Mouse (Mus musculus) MEL (cell line): ENCODE results near the gene Sectm1b. TPM values are rescaled to one million over a fixed set of nuclear protein-coding genes. Genes with fewer than 3 reads are reported as not detected.

Source experiments
- DNase-seq: peaks from one replicate; pipeline ENCODE4 v3.0.0; 2011; ENCODE audit warnings: low read depth, low spot score
- H3K27ac ChIP-seq: 2 replicates; pipeline ENCODE4 v1.5.1; 2012; ENCODE audit warnings: low read depth, mild to moderate bottlenecking, control low read depth, low read length, moderate library complexity; ENCODE audit not compliant: control insufficient read depth
- H3K27me3 ChIP-seq, 2 experiments: fragments of 150-350 bp in 1 of 2; sonication (generic) in 1 of 2; 2 replicates each; pipeline ENCODE4 v1.6.1; 2012; ENCODE audit warnings: low read length in 2 of 2, mild to moderate bottlenecking in 2 of 2, improper control_type of control experiment in 1 of 2, moderate library complexity in 1 of 2; ENCODE audit not compliant: insufficient read depth in 2 of 2, control insufficient read depth in 1 of 2
- H3K36me3 ChIP-seq, 2 experiments: 2 replicates each; pipeline ENCODE4 v1.6.1; 2012 to 2014; ENCODE audit warnings: low read length in 2 of 2, improper control_type of control experiment in 1 of 2, inconsistent platforms in 1 of 2, mild to moderate bottlenecking in 1 of 2; ENCODE audit not compliant: insufficient read depth in 2 of 2, control insufficient read depth in 1 of 2
- H3K4me1 ChIP-seq, 2 experiments: fragments of 150-350 bp in 1 of 2; sonication (generic) in 1 of 2; 2 replicates each; pipeline ENCODE4 v1.6.1; 2012; ENCODE audit warnings: low read length in 2 of 2, improper control_type of control experiment in 1 of 2, mild to moderate bottlenecking in 1 of 2; ENCODE audit not compliant: insufficient read depth in 2 of 2, control insufficient read depth in 1 of 2
- H3K4me3 ChIP-seq, 2 experiments: fragments of 150-350 bp in 1 of 2; sonication (generic) in 1 of 2; 2 replicates each; pipeline ENCODE4 v1.5.1; 2012; ENCODE audit warnings: low read depth in 2 of 2, low read length in 2 of 2, mild to moderate bottlenecking in 2 of 2, moderate library complexity in 2 of 2, control low read depth in 1 of 2, improper control_type of control experiment in 1 of 2; ENCODE audit not compliant: control insufficient read depth in 1 of 2, insufficient read depth in 1 of 2
- H3K79me2 ChIP-seq: 2 replicates; pipeline ENCODE4 v1.6.1; 2012; ENCODE audit warnings: mild to moderate bottlenecking, low read length, moderate library complexity; ENCODE audit not compliant: control insufficient read depth, poor library complexity, insufficient read depth
- H3K9ac ChIP-seq: 2 replicates; pipeline ENCODE4 v1.6.1; 2012; ENCODE audit warnings: low read depth, mild to moderate bottlenecking, control low read depth, low read length, moderate library complexity; ENCODE audit not compliant: control insufficient read depth, poor library complexity, severe bottlenecking
- H3K9me3 ChIP-seq: fragments of 150-350 bp; sonication (generic); replicated peaks from 2 replicates; pipeline ENCODE4 v1.6.1; 2012; ENCODE audit warnings: mild to moderate bottlenecking, low read length, improper control_type of control experiment, moderate library complexity; ENCODE audit not compliant: insufficient read depth
- GATA1 ChIP-seq: IDR thresholded peaks from 2 replicates; pipeline ENCODE4 v1.6.1; 2011; ENCODE audit warnings: low read depth, low read length, improper control_type of control experiment
- JUND ChIP-seq: IDR thresholded peaks from 2 replicates; pipeline ENCODE4 v1.6.1; 2011; ENCODE audit warnings: low read depth, mild to moderate bottlenecking, improper control_type of control experiment, low read length
- KAT2A ChIP-seq: conservative IDR thresholded peaks from 2 replicates; pipeline ENCODE4 v1.6.1; 2012; ENCODE audit warnings: low read depth, low read length, improper control_type of control experiment, inconsistent platforms
- MAX ChIP-seq: IDR thresholded peaks from 2 replicates; pipeline ENCODE4 v1.6.1; 2011; ENCODE audit warnings: low read length, improper control_type of control experiment
- MAZ ChIP-seq: IDR thresholded peaks from 2 replicates; pipeline ENCODE4 v1.6.1; 2012; ENCODE audit warnings: low read depth, mild to moderate bottlenecking, inconsistent platforms, low read length, improper control_type of control experiment
- MEF2A ChIP-seq: IDR thresholded peaks from 2 replicates; pipeline ENCODE4 v1.6.1; 2014; ENCODE audit warnings: low read depth, mild to moderate bottlenecking, inconsistent platforms, low read length, improper control_type of control experiment; ENCODE audit not compliant: poor library complexity, insufficient replicate concordance, severe bottlenecking; ENCODE audit errors: extremely low read depth
- MXI1 ChIP-seq: IDR thresholded peaks from 2 replicates; pipeline ENCODE4 v1.6.1; 2011; ENCODE audit warnings: mild to moderate bottlenecking, low read depth, low read length, improper control_type of control experiment
- MYB ChIP-seq: IDR thresholded peaks from 2 replicates; pipeline ENCODE4 v1.6.1; 2011; ENCODE audit warnings: mild to moderate bottlenecking, low read depth, low read length, improper control_type of control experiment
- MYC ChIP-seq: IDR thresholded peaks from 2 replicates; pipeline ENCODE4 v1.6.1; 2011; ENCODE audit warnings: low read depth, mild to moderate bottlenecking, low read length, improper control_type of control experiment, moderate library complexity
- NELFE ChIP-seq: IDR thresholded peaks from 2 replicates; pipeline ENCODE4 v1.6.1; 2011; ENCODE audit warnings: low read depth, low read length, improper control_type of control experiment
- POLR2AphosphoS5 ChIP-seq: IDR thresholded peaks from 2 replicates; pipeline ENCODE4 v1.6.1; 2012; ENCODE audit warnings: low read depth, borderline replicate concordance, mild to moderate bottlenecking, inconsistent platforms, low read length, moderate library complexity, mixed read lengths
- RCOR1 ChIP-seq: IDR thresholded peaks from 2 replicates; pipeline ENCODE4 v1.6.1; 2012; ENCODE audit warnings: low read depth, mild to moderate bottlenecking, inconsistent platforms, low read length, improper control_type of control experiment
- SIN3A ChIP-seq: IDR thresholded peaks from 2 replicates; pipeline ENCODE4 v1.6.1; 2012; ENCODE audit warnings: low read length, improper control_type of control experiment, inconsistent platforms
- TCF12 ChIP-seq: IDR thresholded peaks from 2 replicates; pipeline ENCODE4 v1.6.1; 2014; ENCODE audit warnings: low read depth, mild to moderate bottlenecking, inconsistent platforms, low read length, improper control_type of control experiment, moderate library complexity
- UBTF ChIP-seq: IDR thresholded peaks from 2 replicates; pipeline ENCODE4 v1.6.1; 2012; ENCODE audit warnings: low read depth, mild to moderate bottlenecking, inconsistent platforms, low read length, improper control_type of control experiment, moderate library complexity, borderline replicate concordance; ENCODE audit not compliant: insufficient read depth
- USF2 ChIP-seq, 2 experiments: IDR thresholded peaks; 2 replicates each; pipeline ENCODE4 v1.6.1; 2011 to 2012; ENCODE audit warnings: improper control_type of control experiment in 2 of 2, low read length in 2 of 2, borderline replicate concordance in 1 of 2, inconsistent platforms in 1 of 2, low read depth in 1 of 2, mild to moderate bottlenecking in 1 of 2; ENCODE audit not compliant: insufficient read depth in 1 of 2
- ZC3H11A ChIP-seq: IDR thresholded peaks from 2 replicates; pipeline ENCODE4 v1.6.1; 2012; ENCODE audit warnings: low read depth, mild to moderate bottlenecking, inconsistent platforms, low read length, improper control_type of control experiment
- ZNF384 ChIP-seq: IDR thresholded peaks from 2 replicates; pipeline ENCODE4 v1.6.1; 2012; ENCODE audit warnings: low read depth, mild to moderate bottlenecking, inconsistent platforms, low read length, improper control_type of control experiment
- polyA plus RNA-seq, 2 experiments: library from polyadenylated mRNA; stranded (reverse) in 1 of 2; unstranded in 1 of 2; fragments of >175 nt in 1 of 2; fragments of >200 nt in 1 of 2; gene quantifications; 2 replicates each; pipeline versions ENCODE4 v1.2.1 to v1.2.4; 2012; ENCODE audit warnings: low replicate concordance in 2 of 2, low read depth in 1 of 2; ENCODE audit not compliant: insufficient read length in 2 of 2, insufficient read depth in 1 of 2, missing spikeins in 1 of 2
- total RNA-seq: library from RNA; depleted of rRNA; stranded (reverse); fragments of 300-350 nt; gene quantifications from 2 replicates; pipeline ENCODE4 v1.2.3, GENCODE M21; 2012

Sectm1b gene
- total and polyA plus RNA-seq, 3 experiments: 0.14 TPM; not detected in 2

- DNase-seq: no peak
- no peaks in the 10 kb centered on the region for H3K9me3 ChIP-seq
- H3K27ac ChIP-seq: no peak overlapping the region
- H3K4me3 ChIP-seq: no peak overlapping the region
- peaks cover 0 to 13% of the 10 kb centered on the region in 2 experiments; a peak in 2 of 4 replicates for H3K36me3 ChIP-seq
- peaks cover 5 to 11% of the 10 kb centered on the region in 2 experiments for H3K4me1 ChIP-seq
- H3K9ac ChIP-seq: no peak overlapping the region
- H3K79me2 ChIP-seq: peaks cover 4% of the 10 kb centered on the region
- no peak for TF ChIP-seq TCF12
- TF ChIP-seq MAX: no peak
- no peak for TF ChIP-seq MXI1
- TF ChIP-seq NELFE: no peak
- TF ChIP-seq KAT2A: no peak
- TF ChIP-seq MYC: no peak
- no peak for TF ChIP-seq GATA1
- no peak for TF ChIP-seq POLR2AphosphoS5
- no peak for TF ChIP-seq RCOR1
- TF ChIP-seq ZC3H11A: no peak
- no peak for TF ChIP-seq USF2 (IDR thresholded peaks at IDR 0.05; ENCODE audit: borderline replicate concordance in 1 of 2, insufficient read depth in 1 of 2, low read depth in 1 of 2, low read length in 2 of 2)
- TF ChIP-seq MAZ: no peak
- TF ChIP-seq JUND: no peak
- TF ChIP-seq MYB: no peak
- no peak for TF ChIP-seq UBTF
- no peak for TF ChIP-seq ZNF384
- no peak for TF ChIP-seq SIN3A
- no peaks in the 10 kb centered on the region; a peak in 1 of 4 replicates for H3K27me3 ChIP-seq
These were observed 48.2 kb upstream of the Sectm1b start for GRCm38 (mm10) chr11:121111601-121112000.

- Histone ChIP-seq H3K9me3 (no peaks in the 10 kb centered on the region), H3K79me2 (no peaks in the 10 kb centered on the region; the same call in 1 of the 2 replicates), H3K4me3 (no peak overlapping the region), H3K36me3 (peaks cover 0 to 13% of the 10 kb centered on the region in 2 experiments; a peak in 2 of 4 replicates), H3K27ac (no peak overlapping the region), H3K4me1 (peaks cover 5 to 8% of the 10 kb centered on the region in 2 experiments), H3K27me3 (no peaks in the 10 kb centered on the region; a peak in 1 of 4 replicates), H3K9ac (no peak overlapping the region)
- DNase-seq: no peak
- TF ChIP-seq MEF2A (no peak), KAT2A (no peak)
These were observed 47.7 kb upstream of the Sectm1b start for GRCm38 (mm10) chr11:121111051-121111450.
